Mouse (Mus musculus) intestine, embryonic 16.5 days (tissue): ENCODE measurements around the gene Phldb1. TPM values are rescaled to one million over a fixed set of nuclear protein-coding genes. Genes with fewer than 3 reads are reported as not detected.
A peak's percentile ranks its signal among the peaks of the same experiment; 100 is the strongest.
"Not testable (repeated sequence)": the region's sequence is repeated elsewhere in the genome, so short reads cannot be mapped to it uniquely, and the experiment has no call there.

Experiments
- ATAC-seq: fragments of 200-750 bp; cut with Nextera tagmentation; 2 replicates; pipeline ENCODE4 v1.8.0; 2017; ENCODE audit warnings: moderate TSS enrichment, moderate library complexity
- H3K27ac ChIP-seq: fragments of 300-500 bp; sonication (generic); 2 replicates; pipeline ENCODE4 v1.5.1; 2014; ENCODE audit warnings: mild to moderate bottlenecking, low read length
- H3K27me3 ChIP-seq: fragments of 300-500 bp; sonication (generic); replicated peaks from 2 replicates; pipeline ENCODE4 v1.6.1; 2014; ENCODE audit warnings: low read length, control low read depth, mixed read lengths; ENCODE audit not compliant: control insufficient read depth, insufficient read depth
- H3K36me3 ChIP-seq: fragments of 300-500 bp; sonication (generic); 2 replicates; pipeline ENCODE4 v1.6.1; 2014; ENCODE audit warnings: low read length, control low read depth; ENCODE audit not compliant: control insufficient read depth, insufficient read depth
- H3K4me1 ChIP-seq: fragments of 300-500 bp; sonication (generic); 2 replicates; pipeline ENCODE4 v1.6.1; 2014; ENCODE audit warnings: low read length, control low read depth, mixed read lengths; ENCODE audit not compliant: control insufficient read depth, insufficient read depth
- H3K4me2 ChIP-seq: fragments of 300-500 bp; sonication (generic); 2 replicates; pipeline ENCODE4 v1.6.1; 2014; ENCODE audit warnings: low read depth, low read length, control low read depth
- H3K4me3 ChIP-seq: fragments of 300-500 bp; sonication (generic); 2 replicates; pipeline ENCODE4 v1.5.1; 2014; ENCODE audit warnings: mild to moderate bottlenecking, low read length
- H3K9ac ChIP-seq: fragments of 300-500 bp; sonication (generic); 2 replicates; pipeline ENCODE4 v1.6.1; 2014; ENCODE audit warnings: low read depth, low read length
- H3K9me3 ChIP-seq: fragments of 300-500 bp; sonication (generic); 2 replicates; pipeline ENCODE4 v1.6.1; 2016; ENCODE audit warnings: low read length, control low read depth; ENCODE audit not compliant: control insufficient read depth
- WGBS: fragments of 180-500 bp; shearing (Covaris S2); extraction: QIAGEN DNeasy Blood & Tissue Kit; methylation state at CpG from one replicate; pipeline ENCODE4 v1.1.7; 2014; 5-methylcytosine and 5-hydroxymethylcytosine counted together
- polyA plus RNA-seq: library from polyadenylated mRNA; unstranded; fragments of >200 nt; fragmentation: Nextera tagmentation; extraction: Ambion mirVana; gene quantifications from 2 replicates; pipeline ENCODE4 v1.2.1, GENCODE M21; 2015

Gene Phldb1
- polyA plus RNA-seq = 12.9 and 14.4 TPM in 2 replicates

DNA sequence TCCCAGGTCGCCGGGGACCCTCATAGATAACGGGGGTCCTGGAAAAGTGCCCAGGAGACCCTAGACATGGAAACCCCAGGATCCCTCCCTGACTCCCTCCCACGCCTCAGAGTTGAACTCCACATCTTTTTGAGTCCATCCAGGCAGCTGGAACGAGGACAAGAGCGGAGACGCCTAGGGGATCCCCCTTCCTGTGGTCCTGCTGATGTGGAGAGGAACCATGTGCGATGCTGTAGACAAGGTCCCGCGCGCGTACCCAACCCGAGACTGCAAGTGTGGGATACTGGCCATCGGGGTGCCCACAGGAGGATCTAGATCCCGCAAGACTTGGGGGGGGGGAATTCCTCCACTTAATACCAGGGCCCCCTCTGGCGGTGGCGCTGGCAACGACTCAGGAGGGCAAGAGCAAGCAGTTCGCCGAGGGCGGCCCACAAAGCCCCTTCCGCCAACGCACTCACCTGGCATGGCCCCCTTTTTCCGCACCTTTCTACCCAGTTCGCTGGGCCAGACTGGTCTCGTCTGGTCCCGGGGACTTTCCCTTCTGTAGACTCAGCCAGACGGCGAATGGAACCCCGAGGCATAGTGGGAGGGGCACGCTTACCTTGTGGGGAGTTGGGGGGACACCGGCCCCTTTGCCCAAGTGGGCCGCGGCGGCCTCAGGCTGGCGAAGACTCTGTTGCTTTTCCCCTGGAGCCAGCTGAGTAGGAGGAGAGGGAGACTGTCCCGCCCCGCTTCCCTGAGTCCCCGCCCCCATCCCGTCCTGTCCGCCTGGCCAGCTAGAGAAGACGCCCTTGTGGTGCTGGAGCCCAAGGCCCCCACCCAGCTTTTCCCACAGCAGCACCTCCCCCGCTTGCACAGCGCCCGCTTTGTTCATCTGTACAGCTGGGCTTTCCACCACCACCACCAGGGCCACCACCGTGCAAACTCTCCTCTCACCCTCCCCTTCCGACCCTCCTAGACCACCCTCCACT is at the start of gene Phldb1:
TSS of gene Phldb1 (minus strand) at position 675 of the 971 bp plus-strand sequence.
- Histone ChIP-seq H3K27me3 (peaks cover 7% of the 10 kb centered on the region; the same call in 1 of the 2 replicates), H3K4me2 (peak within 1 kb of the TSS; percentile 95), H3K4me3 (peak within 1 kb of the TSS; percentile 64), H3K9me3 (peaks cover 9% of the 10 kb centered on the region; the same call in 1 of the 2 replicates), H3K27ac (peak within 1 kb of the TSS; percentile 59), H3K9ac (peak within 1 kb of the TSS; percentile 73), H3K36me3 (no peaks in the 10 kb centered on the region), H3K4me1 (peaks cover 22% of the 10 kb centered on the region)
- under 1% methylated on average over 45 of the region's 47 CpGs for WGBS
- peak; percentile 78 for ATAC-seq

DNA sequence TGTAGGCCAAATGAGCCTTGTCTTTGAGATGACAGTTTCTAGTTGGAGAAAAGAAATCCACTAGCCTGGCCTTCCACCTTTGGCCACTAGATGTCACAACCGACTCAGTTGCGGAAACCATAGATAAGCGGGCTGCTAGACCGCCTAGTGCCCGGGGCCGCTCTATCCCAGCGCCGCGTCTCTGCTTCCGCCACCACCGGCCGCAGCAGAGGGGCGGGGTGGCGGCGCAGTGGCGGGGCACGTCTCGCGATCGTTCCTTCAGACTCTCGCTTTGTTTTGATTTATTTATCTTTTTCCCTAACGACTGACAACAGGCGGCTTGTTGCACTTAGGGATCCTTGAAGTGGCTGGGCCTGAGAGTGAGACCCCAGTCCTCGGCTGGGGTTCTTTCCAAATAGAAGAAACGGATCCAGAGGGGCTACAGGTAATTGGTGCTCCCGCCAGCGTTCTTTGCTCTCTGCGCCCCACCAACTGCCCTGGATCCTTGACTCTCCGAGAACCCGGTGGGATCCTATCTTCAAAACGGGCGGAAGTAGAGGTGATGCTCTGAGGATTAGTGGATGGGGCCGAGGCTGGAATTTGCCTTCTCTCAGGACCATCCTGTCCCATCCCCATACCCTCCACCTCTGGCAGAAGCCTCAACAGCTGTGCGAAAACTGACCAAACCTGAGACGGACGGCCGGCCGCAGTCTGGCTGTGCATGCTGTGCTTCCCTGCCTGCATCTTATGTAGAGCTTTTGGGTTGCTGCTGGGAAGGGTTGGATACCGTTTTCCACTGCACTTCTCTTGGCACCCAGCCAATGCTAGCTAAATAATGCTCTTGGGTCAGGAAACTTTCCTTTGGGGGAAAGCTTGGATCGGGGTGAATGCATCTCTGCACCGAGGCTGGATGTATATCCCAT is 38.0 kb upstream of the Phldb1 start:
- peak overlapping the region; percentile 74 for H3K4me3 ChIP-seq
- no peaks in the 10 kb centered on the region for H3K9me3 ChIP-seq
- H3K4me2 ChIP-seq = peak overlapping the region; percentile 86
- 0% methylated on average over 41 of the region's 41 CpGs for WGBS
- peak overlapping the region; percentile 90 for H3K9ac ChIP-seq
- ATAC-seq = peak; percentile 98
- peaks cover 3% of the 10 kb centered on the region; the same call in 1 of the 2 replicates for H3K4me1 ChIP-seq
- no peaks in the 10 kb centered on the region for H3K27me3 ChIP-seq
- peak overlapping the region; percentile 81 for H3K27ac ChIP-seq
- H3K36me3 ChIP-seq = 0 out of 2 replicates have a peak, but pooled peaks cover 4% of the 10 kb centered on the region

DNA sequence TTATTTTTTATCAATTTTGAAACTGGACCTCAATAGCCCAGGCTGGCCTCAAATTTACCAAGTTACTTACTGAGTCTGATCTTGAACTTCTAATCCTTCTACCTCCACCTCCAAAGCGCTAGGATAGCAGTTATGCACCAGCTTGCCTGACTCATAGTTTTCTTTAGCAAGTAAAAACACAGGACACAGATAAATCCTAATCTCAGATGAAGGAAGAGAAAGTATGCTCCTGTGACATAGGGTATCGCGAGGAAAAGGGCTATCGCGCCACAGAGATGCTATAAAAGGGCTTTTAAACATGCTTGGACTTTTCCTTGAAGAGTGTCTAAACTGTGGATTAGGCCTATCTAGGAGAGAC is 37.4 kb upstream of the Phldb1 start:
- Histone ChIP-seq H3K27ac (peak overlapping the region; percentile 53), H3K9me3 (no peaks in the 10 kb centered on the region), H3K4me2 (no peak overlapping the region), H3K36me3 (0 out of 2 replicates have a peak, but pooled peaks cover 4% of the 10 kb centered on the region), H3K4me3 (no peak overlapping the region), H3K4me1 (peaks cover 3% of the 10 kb centered on the region; the same call in 1 of the 2 replicates), H3K27me3 (no peaks in the 10 kb centered on the region), H3K9ac (no peak overlapping the region)
- WGBS = 21% methylated on average over 5 of the region's 5 CpGs
- no peak; the same call in 1 of the 2 replicates for ATAC-seq

DNA sequence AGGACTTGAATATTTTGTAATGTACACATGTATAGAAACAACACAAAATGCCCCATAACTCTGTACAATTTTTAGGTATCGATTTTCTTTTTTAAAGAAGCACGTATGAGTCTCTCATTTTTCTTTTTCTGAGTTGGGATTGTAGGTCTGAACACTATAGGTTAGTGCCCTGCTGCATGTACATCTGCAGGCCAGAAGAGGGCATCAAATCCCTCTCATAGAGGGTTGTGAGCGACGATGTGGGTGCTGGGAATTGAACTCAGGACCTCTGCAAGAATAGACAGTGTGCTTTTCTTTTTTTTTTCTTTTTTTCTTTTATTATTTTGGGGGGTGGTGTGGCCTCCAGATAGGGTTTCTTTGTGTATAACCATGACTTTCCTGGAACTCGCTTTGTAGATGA is 36.4 kb upstream of the Phldb1 start:
- Histone ChIP-seq H3K4me3 (no peak overlapping the region), H3K27me3 (no peaks in the 10 kb centered on the region), H3K9me3 (no peaks in the 10 kb centered on the region), H3K4me1 (peaks cover 3% of the 10 kb centered on the region; the same call in 1 of the 2 replicates), H3K36me3 (0 out of 2 replicates have a peak, but pooled peaks cover 4% of the 10 kb centered on the region), H3K9ac (no peak overlapping the region), H3K27ac (no peak overlapping the region), H3K4me2 (no peak overlapping the region)
- 95% methylated on average over 5 of the region's 5 CpGs for WGBS
- ATAC-seq = no peak

DNA sequence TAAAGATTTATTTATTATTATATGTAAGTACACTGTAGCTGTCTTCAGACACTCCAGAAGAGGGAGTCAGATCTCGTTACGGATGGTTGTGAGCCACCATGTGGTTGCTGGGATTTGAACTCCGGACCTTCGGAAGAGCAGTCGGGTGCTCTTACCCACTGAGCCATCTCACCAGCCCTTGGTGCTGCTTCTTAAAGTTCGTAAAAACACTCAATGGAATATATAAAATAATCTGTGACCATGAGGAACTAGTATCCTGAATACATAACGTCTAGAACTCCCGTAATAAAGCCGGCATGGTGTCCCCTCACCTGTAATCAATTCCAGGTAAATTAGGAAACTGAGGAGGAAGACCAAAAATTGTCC is 33.0 kb upstream of the Phldb1 start:
- H3K4me1 ChIP-seq = peaks cover 19% of the 10 kb centered on the region
- H3K27me3 ChIP-seq, H3K9ac ChIP-seq, H3K9me3 ChIP-seq, H3K36me3 ChIP-seq: not testable (repeated sequence)
- H3K4me3 ChIP-seq = peak overlapping the region; percentile 94
- H3K27ac ChIP-seq = peak overlapping the region; percentile 96; the same call in 1 of the 2 replicates
- WGBS = 38% methylated on average over 7 of the region's 9 CpGs
- H3K4me2 ChIP-seq = 0 out of 2 replicates have a peak overlapping the region, but pooled peaks have one; percentile 17
- ATAC-seq = 0 out of 2 replicates have a peak, but pooled peaks have one; percentile 14

DNA sequence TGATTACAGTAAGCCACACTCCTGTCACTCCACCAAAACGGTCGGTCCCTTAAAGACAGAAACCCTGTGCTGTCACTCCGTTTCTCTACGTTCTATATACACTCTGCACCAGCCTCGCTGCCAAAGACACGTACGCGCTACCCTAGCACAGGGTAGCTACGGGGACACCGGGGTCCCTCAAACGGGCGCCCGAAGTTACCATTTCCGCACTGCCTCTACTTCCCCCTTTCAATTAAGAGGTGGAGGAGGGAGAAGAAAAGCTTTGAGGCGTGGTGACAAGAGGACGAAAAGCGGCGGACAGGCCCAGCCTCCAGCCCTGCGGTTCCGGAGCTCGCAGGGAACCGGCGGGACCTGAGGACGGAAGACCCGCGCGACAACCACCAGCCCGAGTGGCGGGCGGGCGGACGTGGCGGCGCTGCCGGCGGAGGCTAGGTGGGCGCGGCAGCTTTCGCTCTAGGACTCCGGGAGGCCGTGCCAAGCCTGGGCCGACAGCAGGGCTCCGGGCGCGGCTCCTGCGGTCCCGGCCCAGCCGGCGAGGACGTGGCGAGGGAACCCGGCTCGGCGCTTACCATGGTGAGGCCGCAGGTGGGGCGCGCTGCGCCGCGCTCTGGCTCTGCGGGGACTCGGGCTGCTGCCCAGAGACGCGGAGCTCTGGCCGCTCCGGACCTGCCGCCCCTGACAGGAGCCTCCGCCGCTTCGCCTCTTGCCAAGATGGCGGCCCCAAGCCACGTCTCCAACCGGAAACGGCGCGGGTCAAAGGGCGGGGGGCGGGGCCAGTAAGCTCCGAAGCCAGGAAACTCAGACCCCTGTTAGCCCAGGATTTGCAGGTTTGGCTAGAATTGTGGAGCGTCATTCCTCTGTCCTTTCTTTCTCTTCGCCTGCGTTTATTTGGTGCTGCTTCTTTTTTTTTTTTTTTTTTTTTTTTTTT is 32.4 kb upstream of the Phldb1 start, which contains the start of the genes Arcn1 and Ift46:
TSS of gene Arcn1 (minus strand) at position 745 of the 928 bp plus-strand sequence.
TSS of gene Ift46 (plus strand) at position 808 of the 928 bp plus-strand sequence.
- H3K36me3 ChIP-seq = no peaks in the 10 kb centered on the region

DNA sequence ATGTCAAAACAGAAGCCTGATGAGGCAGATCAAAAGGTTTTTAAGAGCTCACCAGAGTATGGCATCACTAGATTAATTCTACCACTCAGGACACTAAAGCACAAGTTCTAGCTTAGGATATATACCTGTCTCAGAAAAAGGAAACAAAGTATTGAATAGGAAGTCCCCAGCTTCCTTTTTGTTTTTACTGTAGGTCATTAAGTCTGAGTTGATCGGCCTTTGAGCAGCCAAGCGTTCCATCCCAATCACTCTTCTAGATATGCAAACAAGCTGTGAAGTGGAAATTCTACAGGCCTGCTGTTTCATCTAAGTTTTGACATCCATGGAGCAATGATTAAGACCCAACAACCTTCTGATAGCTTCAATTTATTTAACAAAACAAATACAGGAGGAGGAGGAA is 25.9 kb upstream of the Phldb1 start:
- no peak for ATAC-seq
- Histone ChIP-seq H3K27ac (no peak overlapping the region), H3K4me1 (peaks cover 21% of the 10 kb centered on the region), H3K36me3 (peaks cover 4% of the 10 kb centered on the region), H3K27me3 (no peaks in the 10 kb centered on the region), H3K4me3 (no peak overlapping the region), H3K4me2 (no peak overlapping the region), H3K9me3 (no peaks in the 10 kb centered on the region), H3K9ac (no peak overlapping the region)
- WGBS = 71% methylated on average over 2 of the region's 2 CpGs

More for the DNA sequence above, 32.4 kb upstream of the Phldb1 start, which contains the start of the genes Arcn1 and Ift46:
- Histone ChIP-seq H3K27me3 (no peaks in the 10 kb centered on the region), H3K9me3 (no peaks in the 10 kb centered on the region), H3K4me2 (peak within 1 kb of the TSS; percentile 56), H3K9ac (peak within 1 kb of the TSS; percentile 95), H3K4me1 (peaks cover 19% of the 10 kb centered on the region), H3K27ac (peak within 1 kb of the TSS; percentile 96), H3K4me3 (peak within 1 kb of the TSS; percentile 94)
- under 1% methylated on average over 82 of the region's 82 CpGs for WGBS
- peak; percentile 90 for ATAC-seq

DNA sequence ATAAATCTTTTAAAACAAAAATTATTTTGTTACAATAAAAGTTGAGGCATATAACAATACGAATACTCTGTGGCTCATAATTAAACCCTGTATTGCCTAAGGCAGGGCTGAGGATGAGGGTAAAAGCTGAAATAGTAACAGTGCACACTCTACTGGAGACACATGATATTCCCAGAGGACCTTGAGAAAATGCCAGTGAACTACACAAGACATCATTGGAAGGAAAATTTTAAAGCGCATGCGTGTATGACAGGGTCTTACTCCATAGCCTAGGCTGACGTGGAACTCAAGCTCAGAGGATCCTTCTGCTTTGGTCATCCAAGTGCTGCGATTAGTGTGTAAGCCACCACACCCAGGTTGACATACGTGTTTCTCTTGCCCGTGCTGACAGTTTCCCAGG is 13.5 kb upstream of the Phldb1 start:
- 92% methylated on average over 7 of the region's 7 CpGs for WGBS
- ATAC-seq = no peak

More for the DNA sequence above, 13.5 kb upstream of the Phldb1 start:
- Histone ChIP-seq H3K4me2 (no peak overlapping the region), H3K36me3 (peaks cover 18% of the 10 kb centered on the region), H3K9me3 (no peaks in the 10 kb centered on the region), H3K27ac (no peak overlapping the region), H3K4me1 (0 out of 2 replicates have a peak, but pooled peaks cover 2% of the 10 kb centered on the region), H3K4me3 (no peak overlapping the region), H3K27me3 (no peaks in the 10 kb centered on the region), H3K9ac (no peak overlapping the region)
